Mouse (Mus musculus) naive thymus-derived CD4-positive, alpha-beta T cell, adult 5 months (primary cell): ENCODE data around the gene Kcnh1. TPM values are rescaled to one million over a fixed set of nuclear protein-coding genes. Genes with fewer than 3 reads are reported as not detected.

Experiments
- polyA plus RNA-seq: library from polyadenylated mRNA; unstranded; fragments of 100-300 nt; shearing (Covaris generic); gene quantifications from one replicate; pipeline ENCODE4 v1.2.1, GENCODE M21; 2017

Gene Kcnh1
- not detected for polyA plus RNA-seq

GRCm38 (mm10) chr1:192190508-192191321 lies at the start of gene Kcnh1:
Gene Kcnh1 (plus strand): TSS chr1:192190774.

Other genes with a start within 250 kb of the Kcnh1 start
- 0.20 TPM for gene Rd3, start 213.4 kb upstream of the Kcnh1 start, polyA plus RNA-seq
- 108 TPM for gene Traf5, start 98.2 kb upstream of the Kcnh1 start, polyA plus RNA-seq
- gene Rcor3, start 52.7 kb upstream of the Kcnh1 start, polyA plus RNA-seq = 18.8 TPM